Mouse (Mus musculus) spleen, embryonic (tissue): ENCODE data around the gene Emc8.

ENCODE experiments used
- CTCF ChIA-PET: fragments of 350-600 bp; sonication (Branson Sonifier 250); formaldehyde crosslinking; loops from one replicate; lab custom pipeline; 2022; lab: Charles Lee

Gene Emc8

GRCm38 (mm10) chr8:120668374-120668905 is at the start of gene Emc8:
Gene Emc8, minus strand, starts transcription at chr8:120668573.
- CTCF ChIA-PET: interaction anchor here (0.7 kb wide), 1 partner anchor 1029 kb away, joined by 7 read pairs; no protein-coding TSS in a partner anchor

DNA sequence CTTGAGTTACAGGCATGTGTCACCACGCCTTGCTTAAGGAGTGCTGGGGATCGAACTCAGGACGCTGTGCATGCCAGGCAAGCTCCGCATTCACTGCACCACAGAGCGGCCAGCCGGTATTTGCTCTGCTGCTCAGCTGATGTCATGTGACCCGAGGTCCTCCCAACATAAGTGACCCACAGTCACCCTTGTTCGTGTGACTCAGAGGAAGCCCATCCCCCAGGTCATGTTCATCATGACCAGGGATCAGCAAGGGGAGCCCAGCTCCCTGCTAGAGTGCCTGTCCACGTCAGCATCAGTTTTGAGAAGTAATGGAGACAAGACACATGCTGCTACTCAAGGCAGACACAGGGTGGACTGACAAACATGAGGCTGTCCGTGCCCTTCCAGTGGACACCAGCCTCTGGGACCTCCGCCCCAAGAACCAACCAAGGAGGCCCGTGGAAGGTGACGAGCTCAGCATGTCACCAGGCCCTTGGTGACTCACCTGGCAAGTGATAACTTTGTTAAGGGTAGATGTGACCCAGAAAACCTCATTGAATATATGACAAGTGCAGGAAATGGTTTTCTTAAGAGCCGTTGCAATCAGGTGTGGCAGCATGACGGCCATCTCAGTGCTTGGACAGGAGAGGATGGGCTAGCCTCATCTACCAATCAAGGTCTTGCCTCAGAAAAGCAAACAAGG is 47.8 kb upstream of the Emc8 start:
- CTCF ChIA-PET: interaction anchor here (1.1 kb wide), 1 partner anchor 77 kb away, joined by 4 read pairs; no protein-coding TSS in a partner anchor

DNA sequence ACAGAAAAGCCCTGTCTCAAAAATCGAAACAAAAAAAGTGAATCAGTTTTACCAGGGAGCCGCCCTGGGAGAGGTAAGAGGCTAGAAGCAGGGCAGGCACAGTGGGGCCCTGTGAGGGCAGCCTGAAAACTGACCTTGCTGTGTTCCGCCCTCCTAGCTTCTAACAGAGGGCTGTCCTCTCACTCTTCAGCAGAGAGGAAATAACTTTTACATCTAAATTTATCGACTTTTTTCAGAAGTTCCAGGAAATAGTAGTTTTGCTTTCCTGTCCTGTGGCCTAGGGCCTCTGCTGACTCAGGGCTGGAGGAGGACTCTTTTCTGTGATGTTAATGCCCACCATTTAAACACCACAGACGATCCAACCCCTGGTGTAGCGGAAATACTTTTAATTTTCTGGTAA is 46.8 kb upstream of the Emc8 start:
- CTCF ChIA-PET: interaction anchor here (1.1 kb wide), 1 partner anchor 78 kb away, joined by 4 read pairs; no protein-coding TSS in a partner anchor

DNA sequence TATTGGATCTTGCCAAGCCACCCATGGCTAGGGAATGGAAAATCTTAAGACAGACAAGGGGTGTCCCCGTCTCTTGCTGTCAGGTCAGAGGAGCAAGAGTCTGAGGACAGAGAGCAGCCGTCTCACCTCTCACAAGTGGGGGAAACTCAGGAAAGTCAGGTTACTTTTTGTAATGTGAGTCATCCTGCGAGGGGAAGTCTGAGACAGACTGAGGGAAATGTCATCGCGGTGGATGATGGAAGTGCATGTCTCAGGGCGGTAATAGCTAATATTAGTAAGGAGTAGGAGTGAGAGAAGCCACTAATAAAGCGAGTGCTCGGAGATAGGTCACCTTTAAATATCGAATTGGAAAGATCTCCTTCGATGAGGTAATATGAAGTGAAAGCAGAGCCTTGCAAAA is 40.8 kb upstream of the Emc8 start:
- CTCF ChIA-PET: no interaction called here

- CTCF ChIA-PET: interaction anchor here (0.6 to 0.7 kb wide), 5 partner anchors 29 to 60 kb away, joined by 3 to 7 read pairs (median 3); no protein-coding TSS in a partner anchor
These were observed 37.8 kb upstream of the Emc8 start for GRCm38 (mm10) chr8:120706193-120706592.

DNA sequence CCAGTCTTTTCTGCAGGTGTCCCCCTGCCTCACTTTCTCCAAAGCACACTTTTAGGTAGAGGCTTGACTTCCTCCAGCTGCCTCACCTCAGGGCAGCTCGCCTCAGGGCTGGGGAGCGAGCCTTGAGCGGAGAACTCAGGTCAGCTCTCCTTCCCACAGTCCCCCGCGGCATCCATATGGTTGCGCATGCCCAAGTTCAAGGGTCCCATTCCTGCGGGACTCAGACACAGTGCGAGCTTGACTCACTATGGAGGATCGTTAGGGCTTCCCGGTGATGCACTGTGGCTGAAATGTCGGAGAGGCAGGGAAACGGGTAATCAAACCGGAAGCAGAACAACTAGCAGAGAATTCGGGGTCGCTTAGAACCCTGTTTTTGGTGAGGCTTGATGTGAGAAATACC is 36.8 kb upstream of the Emc8 start:
- CTCF ChIA-PET: no interaction called here

GRCm38 (mm10) chr8:120704203-120704602 is 35.8 kb upstream of the Emc8 start:
- CTCF ChIA-PET: no interaction called here

GRCm38 (mm10) chr8:120701758-120702465 is 33.5 kb upstream of the Emc8 start:
- CTCF ChIA-PET: interaction anchor here (0.5 to 0.8 kb wide), 3 partner anchors 17 to 95 kb away, joined by 4 to 5 read pairs (median 4); no protein-coding TSS in a partner anchor

- CTCF ChIA-PET: interaction anchor here (0.8 to 1.2 kb wide), 2 partner anchors 14 to 44 kb away, joined by 3 to 7 read pairs; no protein-coding TSS in a partner anchor
These were observed 31.7 kb upstream of the Emc8 start for GRCm38 (mm10) chr8:120700053-120700452.

DNA sequence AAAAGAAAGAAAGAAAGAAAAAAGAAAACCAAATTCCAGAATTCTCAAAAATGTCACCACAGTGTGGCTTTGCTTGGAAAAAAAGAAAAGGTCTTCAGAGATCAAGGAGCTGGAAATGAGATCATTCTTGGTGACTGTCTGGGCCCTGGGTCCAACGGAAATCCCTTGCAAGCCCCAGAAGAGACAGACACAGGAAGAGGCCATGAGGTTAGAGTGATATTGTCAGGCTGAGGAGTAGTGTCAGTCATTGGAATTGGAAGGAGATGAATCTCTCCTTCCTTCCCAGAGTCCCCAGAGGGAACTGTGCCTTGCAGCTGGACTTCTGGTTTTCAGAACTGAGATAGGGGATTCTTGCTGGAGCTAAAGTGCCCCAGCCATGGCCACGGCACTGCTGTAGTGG is 31.2 kb upstream of the Emc8 start:
- CTCF ChIA-PET: interaction anchor here (0.8 to 1.2 kb wide), 2 partner anchors 13 to 44 kb away, joined by 3 to 7 read pairs; no protein-coding TSS in a partner anchor

GRCm38 (mm10) chr8:120699079-120699478 is 30.7 kb upstream of the Emc8 start:
- CTCF ChIA-PET: interaction anchor here (0.8 to 1.2 kb wide), 3 partner anchors 13 to 45 kb away, joined by 3 to 7 read pairs (median 3); no protein-coding TSS in a partner anchor

- CTCF ChIA-PET: interaction anchor here (0.5 to 1.1 kb wide), 3 partner anchors 12 to 36 kb away, joined by 3 read pairs; no protein-coding TSS in a partner anchor
These were observed 30.1 kb upstream of the Emc8 start for GRCm38 (mm10) chr8:120698426-120698825.

DNA sequence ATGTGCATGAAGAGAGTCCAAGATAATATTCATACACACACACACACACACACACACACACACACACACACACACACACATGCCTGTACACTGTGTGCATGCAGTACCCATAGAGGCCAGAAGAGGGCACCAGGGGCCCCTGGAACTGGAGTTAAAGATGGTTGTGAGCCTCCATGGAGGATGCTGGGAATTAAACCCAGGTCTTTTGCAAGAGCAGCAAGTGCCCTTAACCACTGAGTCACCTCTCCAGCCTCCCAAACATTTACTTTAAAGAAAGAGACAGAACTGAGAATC is 29.6 kb upstream of the Emc8 start:
- CTCF ChIA-PET: interaction anchor here (0.6 to 1.6 kb wide), 11 partner anchors 10 to 370 kb away, joined by 3 to 7 read pairs (median 4); no protein-coding TSS in a partner anchor

DNA sequence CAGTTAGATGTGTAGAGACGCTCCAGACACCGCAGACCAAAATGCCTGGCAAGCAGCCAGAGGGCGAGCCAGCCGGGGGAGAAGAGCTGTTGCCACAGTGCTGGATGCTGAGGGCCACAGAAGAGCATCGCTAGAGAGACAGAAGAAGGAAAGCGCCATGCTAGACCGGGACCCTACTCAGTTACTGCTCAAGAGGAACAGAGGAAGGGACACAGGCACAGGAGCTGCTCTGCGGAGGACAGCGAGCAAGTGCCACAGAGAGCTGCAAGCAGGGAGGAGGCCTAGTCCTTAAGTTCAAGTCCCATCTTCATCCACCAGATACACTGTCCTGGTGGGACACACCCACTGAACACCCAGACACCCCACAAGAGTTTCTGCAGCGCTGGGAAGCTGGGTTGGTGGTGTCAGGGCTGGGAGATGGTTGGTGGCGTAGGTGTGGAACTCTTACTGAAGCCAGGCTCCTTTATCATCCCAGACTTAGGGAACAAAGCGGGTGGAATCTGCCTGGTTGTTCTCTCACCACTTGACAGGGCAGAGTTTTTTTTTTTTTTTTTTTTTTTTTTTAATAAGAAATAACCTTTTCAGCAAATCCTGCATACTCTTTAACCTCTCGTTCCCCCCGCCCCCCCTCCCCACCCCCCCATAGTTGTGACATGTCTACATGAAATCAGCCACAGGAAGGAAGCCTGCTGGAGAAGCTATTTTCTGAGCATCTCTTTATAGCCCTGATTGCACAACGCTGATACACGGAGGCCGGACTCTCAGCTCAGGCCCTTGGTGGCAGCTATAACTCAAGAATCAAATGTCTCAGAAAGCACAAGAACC is 29.0 kb upstream of the Emc8 start:
- CTCF ChIA-PET: interaction anchor here (0.6 to 1.6 kb wide), 10 partner anchors 11 to 370 kb away, joined by 3 to 7 read pairs (median 4); no protein-coding TSS in a partner anchor

DNA sequence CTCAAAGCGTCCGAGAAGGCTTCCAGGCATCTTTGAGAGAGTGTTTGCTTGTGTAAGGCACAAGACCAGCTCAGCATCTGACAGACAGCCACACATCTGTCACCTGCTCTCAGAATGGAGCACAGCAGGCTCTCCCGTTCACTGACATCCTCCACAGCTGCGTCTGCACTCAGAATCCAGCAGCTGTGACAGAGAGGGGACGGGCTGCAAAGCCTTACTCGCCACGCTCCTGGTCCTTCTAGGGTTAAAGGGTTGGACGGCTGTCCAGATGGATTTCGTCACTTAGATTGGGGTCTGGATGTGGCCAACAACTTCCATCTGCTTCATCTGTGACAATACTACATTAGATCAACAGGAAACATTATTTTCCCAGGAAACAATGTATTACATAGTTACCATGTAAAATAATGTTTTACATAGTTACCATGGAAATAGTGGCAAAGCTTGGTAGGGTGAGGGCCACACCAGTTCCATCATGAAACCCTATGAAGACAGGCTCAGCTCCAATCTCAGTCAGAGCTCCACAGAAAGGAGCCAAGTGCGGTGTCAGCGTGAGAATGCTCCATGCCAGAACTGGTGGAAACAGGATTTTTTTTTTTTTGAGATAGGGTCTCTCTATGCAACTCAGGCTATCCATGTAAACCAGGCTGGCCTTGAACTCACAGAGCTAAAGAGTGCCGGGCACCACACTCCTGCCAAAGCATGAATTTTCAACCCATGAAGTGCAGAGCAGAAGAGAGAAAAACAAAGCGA is 28.2 kb upstream of the Emc8 start:
- CTCF ChIA-PET: interaction anchor here (0.9 to 1.6 kb wide), 4 partner anchors 12 to 99 kb away, joined by 3 to 7 read pairs (median 4); no protein-coding TSS in a partner anchor

- CTCF ChIA-PET: interaction anchor here (0.6 kb wide), 1 partner anchor 352 kb away, joined by 5 read pairs; no protein-coding TSS in a partner anchor
These were observed 25.6 kb upstream of the Emc8 start for GRCm38 (mm10) chr8:120693861-120694493.

DNA sequence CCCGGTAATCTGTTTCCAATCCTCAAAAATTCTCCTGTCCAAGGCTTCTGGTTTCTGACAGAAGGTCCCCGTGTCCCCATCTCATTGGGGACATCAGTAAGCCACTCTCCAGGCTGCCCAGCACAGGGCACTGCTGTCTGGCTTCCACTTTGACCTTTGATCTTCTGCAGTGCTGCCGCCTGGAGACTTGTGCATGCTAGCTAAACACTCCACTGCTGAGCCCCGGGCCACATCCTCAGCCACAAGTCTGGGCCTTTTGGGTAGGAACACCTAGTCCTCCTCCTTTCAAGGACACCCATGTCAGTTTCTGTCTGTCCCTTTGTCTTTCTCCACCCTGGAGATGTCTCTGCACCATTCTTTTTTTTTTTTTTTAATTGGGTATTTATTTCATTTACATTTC is 24.6 kb upstream of the Emc8 start:
- CTCF ChIA-PET: interaction anchor here (0.7 kb wide), 1 partner anchor 9 kb away, joined by 3 read pairs; no protein-coding TSS in a partner anchor

DNA sequence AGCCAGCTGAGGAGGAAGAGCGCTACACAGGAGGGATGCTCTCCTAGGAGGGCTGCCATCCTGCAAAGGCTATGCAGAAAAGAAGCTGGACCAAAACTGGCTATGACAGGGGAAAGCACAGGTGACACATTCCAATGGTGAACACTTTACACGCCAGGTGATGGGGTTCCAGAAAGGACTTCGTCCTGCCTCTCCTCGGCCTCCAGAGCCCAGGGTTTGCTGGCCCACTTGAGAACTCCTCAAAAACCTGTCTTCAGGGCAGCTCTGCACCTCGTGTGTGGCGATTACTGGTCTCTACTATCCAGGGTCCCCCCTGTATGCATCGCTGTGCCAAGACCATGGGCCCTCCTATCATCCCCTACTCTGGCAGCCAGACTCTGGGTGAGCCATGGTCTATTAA is 20.1 kb upstream of the Emc8 start:
- CTCF ChIA-PET: interaction anchor here (1.1 kb wide), 1 partner anchor 131 kb away, joined by 3 read pairs; no protein-coding TSS in a partner anchor

DNA sequence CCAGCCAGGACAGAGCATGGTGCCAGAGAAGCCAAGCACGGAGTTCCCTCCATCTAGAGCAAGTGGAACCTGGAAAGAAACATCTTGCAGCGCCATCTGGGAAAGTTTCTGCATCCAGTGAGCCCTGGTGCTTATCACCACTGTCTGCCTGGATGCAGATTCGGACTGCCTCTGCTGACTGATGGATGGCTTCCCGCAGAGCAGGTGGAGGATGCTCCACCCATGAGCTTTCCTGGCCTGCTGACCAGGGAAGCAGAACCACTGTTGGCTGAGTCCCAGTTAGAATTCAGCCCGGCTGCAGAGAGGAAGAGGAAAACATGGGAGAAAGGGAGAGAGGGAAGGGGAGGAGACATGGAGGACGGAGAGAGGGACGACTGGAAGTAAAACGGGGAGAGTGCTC is 19.4 kb upstream of the Emc8 start:
- CTCF ChIA-PET: no interaction called here
